In the genomic region with DNA sequence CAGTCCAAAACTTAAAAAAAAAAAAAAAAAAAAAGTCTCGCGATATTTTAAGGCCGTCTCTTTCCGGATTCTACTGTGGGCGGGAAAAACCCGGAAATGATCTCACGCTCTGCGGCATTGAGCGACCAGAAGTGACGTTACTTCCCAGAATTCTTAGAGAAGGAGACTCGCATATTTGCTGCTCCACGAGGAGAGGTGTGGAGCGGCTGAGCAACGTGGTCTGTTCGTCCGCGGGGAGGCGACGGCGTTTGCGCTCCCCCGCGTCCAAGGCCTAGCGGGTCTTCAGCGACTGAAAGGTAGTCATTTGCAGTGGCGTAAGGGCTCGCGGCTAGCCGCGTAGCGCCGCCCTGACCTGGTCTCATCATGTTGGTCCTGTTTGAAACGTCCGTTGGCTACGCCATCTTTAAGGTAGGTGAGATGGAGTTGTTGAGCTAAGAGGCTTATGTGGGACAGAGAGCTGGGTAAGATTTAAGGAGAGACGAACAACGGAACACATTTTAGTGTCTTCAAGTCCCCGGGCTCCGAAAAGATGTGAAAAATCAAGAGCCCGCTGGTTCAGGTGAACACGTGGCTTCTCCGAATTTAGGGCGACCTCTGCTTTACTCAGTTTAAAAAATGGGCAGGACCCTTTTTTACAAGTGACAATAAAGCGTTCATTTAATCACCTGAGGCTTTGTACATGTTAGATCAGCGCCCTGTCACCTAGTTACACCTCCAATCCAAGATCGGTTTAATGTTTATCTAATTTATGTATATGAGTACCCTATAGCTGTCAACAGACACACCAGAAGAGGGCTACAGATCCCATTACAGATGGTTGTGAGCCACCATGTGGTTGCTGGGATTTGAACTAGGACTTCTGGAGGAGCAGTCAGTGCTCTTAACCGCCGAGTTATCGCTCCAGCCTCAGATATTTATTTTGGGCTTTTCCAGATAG, we compare ENCODE assay signal across 8 mouse cellular contexts. TPM values are rescaled to one million over a fixed set of nuclear protein-coding genes. Genes with fewer than 3 reads are reported as not detected.
DNase-seq lines count a peak whose midpoint lies in the region; ATAC-seq lines count a peak whose summit lies in the region.

A gene (plus strand): TSS at position 153 of the 937 bp plus-strand sequence.

- no peaks in the 10 kb centered on the region; the same call in 1 of the 2 replicates for H3K27me3 ChIP-seq in hindbrain, embryonic 16.5 days (replicated peaks; ENCODE audit: control insufficient read depth, insufficient read depth, low read length)

- WGBS in hindbrain, embryonic 16.5 days, result under 1% methylated on average over 49 of the region's 49 CpGs
- WGBS in macrophage (ENCODE audit: missing documents), result under 1% methylated on average over 49 of the region's 49 CpGs

- peak; percentile 85 for DNase-seq in WW6 (ENCODE audit: low read depth, low spot score)
- DNase-seq in cerebellum, postnatal 4 days (ENCODE audit: low spot score in 2 of 2), result peak; percentile 57 to 78
- DNase-seq in gastrocnemius, adult 18-20 months (ENCODE audit: low spot score), result peak; percentile 92
- DNase-seq in left cerebral cortex, adult 18-20 months (ENCODE audit: low spot score in 2 of 2), result peak; percentile 84 to 89
- peak; percentile 95 for DNase-seq in right cerebral cortex, adult 18-20 months
- DNase-seq in urinary bladder, postnatal 10 days (ENCODE audit: low spot score), result peak; percentile 44

- peak within 1 kb of the TSS; percentile 80 for H3K9ac ChIP-seq in hindbrain, embryonic 16.5 days (ENCODE audit: low read depth, low read length)

- H3K79me2 ChIP-seq in macrophage (ENCODE audit: inconsistent target), result peaks cover 52% of the 10 kb centered on the region

- H3K36me3 ChIP-seq in hindbrain, embryonic 16.5 days (ENCODE audit: control insufficient read depth, insufficient read depth, low read length), result peaks cover 2% of the 10 kb centered on the region; the same call in 1 of the 2 replicates
- H3K36me3 ChIP-seq in macrophage (ENCODE audit: inconsistent target), result no peaks in the 10 kb centered on the region

- H3K9me3 ChIP-seq in hindbrain, embryonic 16.5 days (ENCODE audit: control insufficient read depth, low read length), result no peaks in the 10 kb centered on the region

- peak within 1 kb of the TSS; percentile 86 for H3K27ac ChIP-seq in hindbrain, embryonic 16.5 days (ENCODE audit: low read depth, low read length)
- peak within 1 kb of the TSS; percentile 57 for H3K27ac ChIP-seq in macrophage

- ATAC-seq in hindbrain, embryonic 16.5 days, result peak; percentile 99

- peak within 1 kb of the TSS; percentile 97 for H3K4me2 ChIP-seq in hindbrain, embryonic 16.5 days (ENCODE audit: low read length)

- peaks cover 14% of the 10 kb centered on the region for H3K4me1 ChIP-seq in hindbrain, embryonic 16.5 days (ENCODE audit: control insufficient read depth, insufficient read depth, low read depth, low read length)

- H3K4me3 ChIP-seq in hindbrain, embryonic 16.5 days (ENCODE audit: low read length), result peak within 1 kb of the TSS; percentile 78
- H3K4me3 ChIP-seq in macrophage (ENCODE audit: inconsistent target), result peak within 1 kb of the TSS; percentile 94

RNA-seq across cellular contexts. Expression of the gene that starts here (rescaled TPM):
- 10 to 100 TPM; 23.0 to 29.8 TPM for total RNA-seq in gastrocnemius, adult 18-20 months (2021)
- polyA plus RNA-seq in hindbrain, embryonic 16.5 days (2015; fragmentation: Nextera tagmentation; extraction: Ambion mirVana), result 134 and 137 TPM in 2 replicates
- 10 to 100 TPM; 54.9 to 60.2 TPM for total RNA-seq in left cerebral cortex, adult 18-20 months (2021)
- total RNA-seq in macrophage (2018; cell fraction: chromatin; rRNA removed), result 100 to 1,000 TPM in 1 of 26 experiments, 10 to 100 TPM in 25; 30.5 to 102 (median 53.4) TPM
- 10 to 100 TPM; 27.6 to 62.9 (median 37.7) TPM for total RNA-seq in macrophage (2018; cell fraction: cytosol; rRNA removed)
- total RNA-seq in macrophage (2018; cell fraction: nucleus; rRNA removed), result 100 to 1,000 TPM in 1 of 26 experiments, 10 to 100 TPM in 25; 22.7 to 130 (median 38.5) TPM
- 23.5 to 158 TPM (median 131 TPM) in 3 replicates for polyA plus RNA-seq in macrophage (2018)

Comparison
In these comparisons a context has a peak if more than half of its experiments do, and no peak if none do; other contexts are left out.
1. Peak in every context shown above with its lines: DNase-seq, ATAC-seq, H3K4me3 ChIP-seq and H3K27ac ChIP-seq.
2. DNase-seq: peak in every context shown above with its lines; median percentile 95 in right cerebral cortex, adult 18-20 months; 92 in gastrocnemius, adult 18-20 months; 86 in left cerebral cortex, adult 18-20 months; 85 in WW6; 68 in cerebellum, postnatal 4 days; 44 in urinary bladder, postnatal 10 days.